Mouse (Mus musculus): Measurements from ENCODE around the gene Tnrc18. TPM values are rescaled to one million over a fixed set of nuclear protein-coding genes. Genes with fewer than 3 reads are reported as not detected.
A peak's percentile ranks its signal among the peaks of the same experiment; 100 is the strongest.

Tnrc18 gene
- polyA plus RNA-seq, 1 experiment from 2014 or later: 32.5 TPM

- no peak for DNase-seq (ENCODE audit: low spot score)
- H3K9me3 ChIP-seq (ENCODE audit: control insufficient read depth, low read length): no peaks in the 10 kb centered on the region
- no peak overlapping the region for H3K9ac ChIP-seq (ENCODE audit: low read length)
- no peak for ATAC-seq (ENCODE audit: insufficient read depth, low FRiP score, low TSS enrichment)
- no peak overlapping the region for H3K27ac ChIP-seq (ENCODE audit: low read depth, low read length)
- peaks cover 14% of the 10 kb centered on the region for H3K4me1 ChIP-seq (ENCODE audit: control insufficient read depth, insufficient read depth, low read length)
- no peak overlapping the region for H3K4me2 ChIP-seq (ENCODE audit: low read depth)
- H3K27me3 ChIP-seq (ENCODE audit: control insufficient read depth, insufficient read depth, low read length): no peaks in the 10 kb centered on the region
- WGBS: 84% methylated on average over 4 of the region's 4 CpGs
- no peak overlapping the region for H3K4me3 ChIP-seq (ENCODE audit: low read depth, low read length)
- no peaks in the 10 kb centered on the region for H3K36me3 ChIP-seq (ENCODE audit: control insufficient read depth, insufficient read depth, low read length)
Observed at GRCm38 (mm10) chr5:142826131-142826530, 8.7 kb upstream of the Tnrc18 start.

DNA sequence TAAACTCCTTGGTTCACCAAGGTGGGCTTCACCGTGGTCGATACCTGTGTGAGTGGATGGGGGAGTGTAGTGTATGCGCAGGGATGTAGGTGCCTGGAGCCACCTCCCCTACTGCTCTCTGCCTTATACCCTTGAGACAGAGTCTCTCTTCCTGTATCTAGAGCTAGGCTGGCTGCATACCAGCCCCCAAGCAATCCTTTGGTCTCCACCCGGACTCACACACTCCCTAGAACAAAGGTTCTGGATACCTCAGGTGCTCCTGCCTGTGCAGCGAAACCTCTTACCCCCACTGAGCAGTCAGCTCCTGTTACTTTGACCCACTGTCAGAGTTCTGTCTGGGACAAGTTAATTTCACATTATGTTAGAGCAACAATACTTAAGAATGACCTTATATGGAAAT lies 8.2 kb upstream of the Tnrc18 start:
- Histone ChIP-seq H3K4me3 (ENCODE audit: low read depth, low read length) (no peak overlapping the region), H3K27me3 (ENCODE audit: control insufficient read depth, insufficient read depth, low read length) (no peaks in the 10 kb centered on the region), H3K27ac (ENCODE audit: low read depth, low read length) (no peak overlapping the region), H3K4me1 (ENCODE audit: control insufficient read depth, insufficient read depth, low read length) (peaks cover 14% of the 10 kb centered on the region), H3K9ac (ENCODE audit: low read length) (no peak overlapping the region), H3K9me3 (ENCODE audit: control insufficient read depth, low read length) (no peaks in the 10 kb centered on the region), H3K4me2 (ENCODE audit: low read depth) (no peak overlapping the region), H3K36me3 (ENCODE audit: control insufficient read depth, insufficient read depth, low read length) (no peaks in the 10 kb centered on the region)
- DNase-seq (ENCODE audit: low spot score) (no peak), ATAC-seq (ENCODE audit: insufficient read depth, low FRiP score, low TSS enrichment) (no peak)
- 85% methylated on average over 5 of the region's 5 CpGs for WGBS

GRCm38 (mm10) chr5:142824091-142824490 lies 6.6 kb upstream of the Tnrc18 start:
- Histone ChIP-seq H3K36me3 (ENCODE audit: control insufficient read depth, insufficient read depth, low read length) (no peaks in the 10 kb centered on the region), H3K27me3 (ENCODE audit: control insufficient read depth, insufficient read depth, low read length) (no peaks in the 10 kb centered on the region), H3K4me3 (ENCODE audit: low read depth, low read length) (peak overlapping the region; percentile 98; the same call in 1 of the 2 replicates), H3K27ac (ENCODE audit: low read depth, low read length) (peak overlapping the region; percentile 100), H3K9me3 (ENCODE audit: control insufficient read depth, low read length) (no peaks in the 10 kb centered on the region), H3K4me1 (ENCODE audit: control insufficient read depth, insufficient read depth, low read length) (peaks cover 14% of the 10 kb centered on the region), H3K4me2 (ENCODE audit: low read depth) (peak overlapping the region; percentile 78), H3K9ac (ENCODE audit: low read length) (peak overlapping the region; percentile 100)
- ATAC-seq (ENCODE audit: insufficient read depth, low FRiP score, low TSS enrichment) (no peak), DNase-seq (ENCODE audit: low spot score) (no peak)
- 28% methylated on average over 6 of the region's 6 CpGs for WGBS

DNA sequence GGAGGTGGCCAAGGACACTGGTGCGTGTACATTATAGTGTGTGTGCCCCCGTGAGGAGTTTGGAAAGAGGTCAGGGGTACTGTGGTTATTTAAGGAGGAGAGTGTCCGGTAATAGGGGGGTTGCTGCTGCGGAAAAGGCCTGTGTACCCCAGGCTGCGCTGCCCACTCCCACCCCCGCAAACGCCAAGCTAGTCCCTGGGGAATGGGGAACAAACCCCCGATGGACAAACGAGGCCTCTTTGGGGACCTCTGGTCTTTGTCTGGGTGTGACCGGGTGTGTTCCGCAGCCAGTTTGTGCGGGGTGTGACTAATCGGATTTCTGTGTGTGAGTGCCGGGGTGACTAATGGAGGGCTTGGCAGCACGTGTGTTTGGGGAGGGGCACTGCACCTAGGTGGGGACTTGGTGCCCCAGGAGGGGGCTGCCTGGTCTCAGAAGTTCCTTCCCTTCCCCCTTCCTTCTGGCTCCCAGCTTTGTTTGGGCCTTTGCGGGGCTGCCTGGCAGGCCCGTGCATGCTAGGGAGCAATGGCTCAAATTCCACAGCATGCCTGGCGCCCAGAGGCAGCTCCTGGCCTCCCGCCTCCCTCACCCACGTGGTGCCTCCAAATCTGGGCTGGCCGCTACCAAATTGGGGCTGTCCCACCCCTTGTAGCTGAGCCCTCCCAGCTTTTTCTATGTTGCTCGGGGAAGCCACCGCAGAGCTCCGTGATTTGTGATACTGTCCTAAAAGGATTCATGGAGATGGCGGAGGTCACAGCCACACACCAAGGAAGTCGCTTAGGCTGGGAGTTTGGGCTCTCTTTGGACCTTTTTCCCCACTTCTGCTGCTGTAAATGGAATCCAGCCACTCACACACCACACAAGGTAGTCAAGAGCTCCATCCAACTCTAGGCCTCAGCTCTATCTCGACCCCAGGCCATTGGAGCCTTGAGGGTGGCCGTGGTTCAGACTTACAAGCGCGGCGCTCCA lies 5.9 kb upstream of the Tnrc18 start:
- H3K4me2 ChIP-seq (ENCODE audit: low read depth): peak overlapping the region; percentile 78
- H3K4me3 ChIP-seq (ENCODE audit: low read depth, low read length): peak overlapping the region; percentile 98
- H3K4me1 ChIP-seq (ENCODE audit: control insufficient read depth, insufficient read depth, low read length): peaks cover 14% of the 10 kb centered on the region
- H3K36me3 ChIP-seq (ENCODE audit: control insufficient read depth, insufficient read depth, low read length): no peaks in the 10 kb centered on the region
- H3K9ac ChIP-seq (ENCODE audit: low read length): peak overlapping the region; percentile 100
- no peaks in the 10 kb centered on the region for H3K27me3 ChIP-seq (ENCODE audit: control insufficient read depth, insufficient read depth, low read length)
- peak; percentile 48 for ATAC-seq (ENCODE audit: insufficient read depth, low FRiP score, low TSS enrichment)
- no peaks in the 10 kb centered on the region for H3K9me3 ChIP-seq (ENCODE audit: control insufficient read depth, low read length)
- 7% methylated on average over 31 of the region's 31 CpGs for WGBS
- peak; percentile 84 for DNase-seq (ENCODE audit: low spot score)
- H3K27ac ChIP-seq (ENCODE audit: low read depth, low read length): peak overlapping the region; percentile 100

GRCm38 (mm10) chr5:142822286-142823095 lies 5.0 kb upstream of the Tnrc18 start:
- Histone ChIP-seq H3K27me3 (ENCODE audit: control insufficient read depth, insufficient read depth, low read length) (no peaks in the 10 kb centered on the region), H3K4me3 (ENCODE audit: low read depth, low read length) (peak overlapping the region; percentile 98), H3K9ac (ENCODE audit: low read length) (peak overlapping the region; percentile 100), H3K4me2 (ENCODE audit: low read depth) (peak overlapping the region; percentile 78), H3K4me1 (ENCODE audit: control insufficient read depth, insufficient read depth, low read length) (peaks cover 14% of the 10 kb centered on the region), H3K36me3 (ENCODE audit: control insufficient read depth, insufficient read depth, low read length) (no peaks in the 10 kb centered on the region), H3K27ac (ENCODE audit: low read depth, low read length) (peak overlapping the region; percentile 100), H3K9me3 (ENCODE audit: control insufficient read depth, low read length) (no peaks in the 10 kb centered on the region)
- DNase-seq (ENCODE audit: low spot score): peak; percentile 75
- no peak for ATAC-seq (ENCODE audit: insufficient read depth, low FRiP score, low TSS enrichment)
- under 1% methylated on average over 35 of the region's 36 CpGs for WGBS

DNA sequence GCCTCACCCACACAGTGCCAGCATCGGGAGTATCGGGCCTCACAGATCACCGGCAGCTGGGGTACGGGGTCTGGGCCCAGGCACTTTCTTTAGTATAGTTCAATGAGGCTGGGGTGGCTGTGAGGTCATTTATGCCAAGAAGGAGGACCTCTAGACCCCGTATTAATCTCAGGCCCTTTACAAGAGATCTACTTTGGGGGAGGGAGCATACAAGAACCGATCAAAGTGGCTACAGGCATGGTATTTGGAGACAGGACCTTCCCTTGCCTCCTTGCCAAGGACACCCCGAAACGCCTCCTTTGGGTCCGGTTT lies 4.5 kb upstream of the Tnrc18 start:
- no peaks in the 10 kb centered on the region for H3K27me3 ChIP-seq (ENCODE audit: control insufficient read depth, insufficient read depth, low read length)
- H3K9ac ChIP-seq (ENCODE audit: low read length): peak overlapping the region; percentile 100
- H3K36me3 ChIP-seq (ENCODE audit: control insufficient read depth, insufficient read depth, low read length): no peaks in the 10 kb centered on the region
- no peak for ATAC-seq (ENCODE audit: insufficient read depth, low FRiP score, low TSS enrichment)
- peak overlapping the region; percentile 78 for H3K4me2 ChIP-seq (ENCODE audit: low read depth)
- peak overlapping the region; percentile 98 for H3K4me3 ChIP-seq (ENCODE audit: low read depth, low read length)
- WGBS: under 1% methylated on average over 9 of the region's 9 CpGs
- peak overlapping the region; percentile 100 for H3K27ac ChIP-seq (ENCODE audit: low read depth, low read length)
- DNase-seq (ENCODE audit: low spot score): no peak
- no peaks in the 10 kb centered on the region for H3K9me3 ChIP-seq (ENCODE audit: control insufficient read depth, low read length)
- H3K4me1 ChIP-seq (ENCODE audit: control insufficient read depth, insufficient read depth, low read length): peaks cover 14% of the 10 kb centered on the region

GRCm38 (mm10) chr5:142821266-142821973 lies 4.0 kb upstream of the Tnrc18 start:
- peaks cover 14% of the 10 kb centered on the region for H3K4me1 ChIP-seq (ENCODE audit: control insufficient read depth, insufficient read depth, low read length)
- H3K27ac ChIP-seq (ENCODE audit: low read depth, low read length): peak overlapping the region; percentile 100
- ATAC-seq (ENCODE audit: insufficient read depth, low FRiP score, low TSS enrichment): peak; percentile 36

More at GRCm38 (mm10) chr5:142821266-142821973, 4.0 kb upstream of the Tnrc18 start:
- peak; percentile 92 for DNase-seq (ENCODE audit: low spot score)
- Histone ChIP-seq H3K9ac (ENCODE audit: low read length) (peak overlapping the region; percentile 100), H3K4me3 (ENCODE audit: low read depth, low read length) (peak overlapping the region; percentile 98), H3K4me2 (ENCODE audit: low read depth) (peak overlapping the region; percentile 78), H3K9me3 (ENCODE audit: control insufficient read depth, low read length) (no peaks in the 10 kb centered on the region), H3K36me3 (ENCODE audit: control insufficient read depth, insufficient read depth, low read length) (no peaks in the 10 kb centered on the region), H3K27me3 (ENCODE audit: control insufficient read depth, insufficient read depth, low read length) (no peaks in the 10 kb centered on the region)
- WGBS: under 1% methylated on average over 36 of the region's 36 CpGs
